Mouse (Mus musculus) embryo, embryonic 11 days (tissue): ENCODE data around the gene Tnfrsf25.

Experiments used
- DNase-seq: peaks from one replicate; pipeline ENCODE4 v3.0.0-alpha.2; 2015

Tnfrsf25 gene

GRCm38 (mm10) chr4:152092751-152093293 lies 22.9 kb upstream of the Tnfrsf25 start:
- no peak for DNase-seq

- no peak for DNase-seq
Measured at GRCm38 (mm10) chr4:152094233-152094632, 21.5 kb upstream of the Tnfrsf25 start.

GRCm38 (mm10) chr4:152095937-152096910 lies 19.5 kb upstream of the Tnfrsf25 start:
- DNase-seq = peak; percentile 79

- no peak for DNase-seq
Measured at GRCm38 (mm10) chr4:152096927-152097326, 18.8 kb upstream of the Tnfrsf25 start.

GRCm38 (mm10) chr4:152097911-152098799 lies 17.6 kb upstream of the Tnfrsf25 start:
- no peak for DNase-seq

GRCm38 (mm10) chr4:152100541-152100940 lies 15.2 kb upstream of the Tnfrsf25 start:
- no peak for DNase-seq

GRCm38 (mm10) chr4:152101081-152101653 lies 14.6 kb upstream of the Tnfrsf25 start:
- no peak for DNase-seq

- DNase-seq = no peak
Measured at GRCm38 (mm10) chr4:152101921-152102320, 13.8 kb upstream of the Tnfrsf25 start.

- peak; percentile 76 for DNase-seq
Measured at GRCm38 (mm10) chr4:152103025-152103424, 12.7 kb upstream of the Tnfrsf25 start.

- no peak for DNase-seq
Measured at GRCm38 (mm10) chr4:152106746-152107145, 9.0 kb upstream of the Tnfrsf25 start.

GRCm38 (mm10) chr4:152107493-152107892 lies 8.2 kb upstream of the Tnfrsf25 start:
- peak; percentile 68 for DNase-seq

GRCm38 (mm10) chr4:152107971-152108509 lies 7.7 kb upstream of the Tnfrsf25 start:
- DNase-seq = peak; percentile 93

- DNase-seq = no peak
Measured at GRCm38 (mm10) chr4:152108673-152109072, 7.1 kb upstream of the Tnfrsf25 start.

GRCm38 (mm10) chr4:152109509-152109908 lies 6.2 kb upstream of the Tnfrsf25 start:
- DNase-seq = no peak

GRCm38 (mm10) chr4:152110689-152111088 lies 5.0 kb upstream of the Tnfrsf25 start:
- no peak for DNase-seq

GRCm38 (mm10) chr4:152112329-152112728 lies 3.4 kb upstream of the Tnfrsf25 start:
- no peak for DNase-seq

GRCm38 (mm10) chr4:152114080-152114479 lies 1.7 kb upstream of the Tnfrsf25 start:
- DNase-seq = no peak

- no peak for DNase-seq
Measured at GRCm38 (mm10) chr4:152117538-152117937, 1.8 kb downstream of the Tnfrsf25 start.

- peak; percentile 79 for DNase-seq
Measured at GRCm38 (mm10) chr4:152119396-152120292, 3.9 kb downstream of the Tnfrsf25 start.

GRCm38 (mm10) chr4:152120311-152121182 lies 4.8 kb downstream of the Tnfrsf25 start:
- no peak for DNase-seq
